Mouse (Mus musculus): ENCODE measurements at regions not wholly inside any gene's neighbourhood (a gene's known extent, or its start where the extent isn't known, plus 50 kb on each side); places are given as distances from the start of the nearest gene placed in this dataset.

DNA sequence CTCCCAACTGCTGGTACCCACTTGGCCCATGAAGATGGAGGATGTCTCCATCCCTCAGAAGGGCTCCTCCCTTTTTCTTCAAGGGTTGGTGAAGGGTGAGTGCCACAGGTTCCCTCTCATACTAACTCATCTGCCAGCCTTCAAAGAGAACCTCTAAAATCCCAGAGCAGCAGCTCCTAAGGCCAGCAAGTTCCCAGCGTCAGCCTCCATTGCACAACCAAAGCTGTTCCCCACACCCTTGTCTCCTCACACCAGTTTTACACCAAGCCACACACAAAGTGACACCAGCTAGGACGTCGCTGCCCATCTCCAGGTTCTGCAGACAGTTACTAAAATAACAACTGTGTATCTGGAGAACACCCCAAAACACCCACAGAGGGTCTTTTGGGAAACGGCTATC is 198.9 kb upstream of the Sulf2 start:
- no peak for ATAC-seq (ENCODE audit: insufficient number of reproducible peaks, low FRiP score)
- no peaks in the 10 kb centered on the region for H3K36me3 ChIP-seq
- H3K9ac ChIP-seq = no peak overlapping the region
- H3K27ac ChIP-seq (ENCODE audit: poor library complexity, severe bottlenecking) = no peak overlapping the region
- 0 out of 2 replicates have a peak, but pooled peaks cover 3% of the 10 kb centered on the region for H3K27me3 ChIP-seq (replicated peaks)
- no peak overlapping the region for H3K4me3 ChIP-seq
- H3K4me1 ChIP-seq (replicated peaks) = peaks cover 34% of the 10 kb centered on the region
- no peak overlapping the region for H3K4me2 ChIP-seq
- 86% methylated on average over 4 of the region's 4 CpGs for WGBS
- no peaks in the 10 kb centered on the region for H3K9me3 ChIP-seq (replicated peaks)

DNA sequence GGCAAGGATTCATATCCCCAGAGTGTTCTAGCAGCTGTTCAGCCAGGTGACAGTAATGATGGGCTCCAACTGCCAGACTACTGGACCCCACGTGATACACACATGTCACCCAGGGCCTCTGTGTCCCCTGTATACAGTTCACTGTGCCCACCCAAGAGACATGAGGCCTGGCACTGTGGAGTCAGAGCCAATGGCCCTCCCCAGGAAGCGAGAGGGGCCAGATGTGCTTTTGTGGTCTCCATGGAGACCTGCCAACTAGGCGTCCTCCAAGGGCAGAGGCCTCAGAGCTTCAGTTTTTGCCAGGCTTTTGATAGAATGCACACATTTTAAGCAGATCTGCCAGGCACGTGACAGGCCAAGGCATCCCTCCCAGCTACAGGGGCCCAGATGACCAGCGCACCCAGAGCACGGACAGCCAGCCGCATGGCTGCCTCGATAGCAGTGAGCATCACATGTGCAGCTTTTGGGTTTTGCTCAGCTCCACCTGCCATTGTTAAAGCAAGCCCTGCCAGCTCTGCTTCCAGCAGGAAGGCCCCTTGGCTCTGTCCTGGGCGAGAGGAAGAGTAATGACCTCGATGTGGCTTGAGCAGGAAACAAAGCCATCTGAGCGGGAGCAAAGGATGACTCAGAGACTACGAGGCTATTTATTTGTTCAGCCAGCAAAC is 198.1 kb upstream of the Sulf2 start:
- no peak overlapping the region for H3K4me2 ChIP-seq
- WGBS = 61% methylated on average over 12 of the region's 12 CpGs
- no peaks in the 10 kb centered on the region for H3K9me3 ChIP-seq (replicated peaks)
- H3K9ac ChIP-seq = no peak overlapping the region
- H3K4me3 ChIP-seq = no peak overlapping the region
- ATAC-seq (ENCODE audit: insufficient number of reproducible peaks, low FRiP score) = 0 out of 2 replicates have a peak, but pooled peaks have one; percentile 16
- no peak overlapping the region for H3K27ac ChIP-seq (ENCODE audit: poor library complexity, severe bottlenecking)
- H3K27me3 ChIP-seq (replicated peaks) = 0 out of 2 replicates have a peak, but pooled peaks cover 3% of the 10 kb centered on the region
- peaks cover 36% of the 10 kb centered on the region for H3K4me1 ChIP-seq (replicated peaks)
- H3K36me3 ChIP-seq = no peaks in the 10 kb centered on the region

DNA sequence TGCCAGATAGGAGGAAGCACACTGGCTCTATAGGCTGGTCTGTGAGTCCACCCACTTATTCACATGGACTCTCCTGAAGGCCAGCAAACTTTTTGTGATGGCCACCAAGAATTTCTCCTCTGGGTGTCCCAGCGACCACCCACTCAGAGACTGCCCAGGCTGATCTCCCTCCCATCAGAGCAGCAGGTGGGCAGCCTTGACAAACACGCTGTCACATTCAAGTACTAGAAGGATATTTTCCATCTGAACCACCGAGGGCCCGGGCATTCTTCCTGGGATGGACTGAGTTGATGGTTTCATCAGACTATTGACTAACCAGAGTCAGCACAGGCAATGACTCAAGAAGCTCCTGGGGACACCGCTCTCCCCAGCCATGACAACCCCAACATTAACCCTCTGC is 196.5 kb upstream of the Sulf2 start:
- Histone ChIP-seq H3K27me3 (replicated peaks) (0 out of 2 replicates have a peak, but pooled peaks cover 3% of the 10 kb centered on the region), H3K9ac (no peak overlapping the region), H3K27ac (ENCODE audit: poor library complexity, severe bottlenecking) (no peak overlapping the region), H3K36me3 (no peaks in the 10 kb centered on the region), H3K4me1 (replicated peaks) (peaks cover 40% of the 10 kb centered on the region), H3K4me2 (no peak overlapping the region), H3K9me3 (replicated peaks) (no peaks in the 10 kb centered on the region), H3K4me3 (no peak overlapping the region)
- WGBS = 75% methylated on average over 5 of the region's 5 CpGs
- no peak for ATAC-seq (ENCODE audit: insufficient number of reproducible peaks, low FRiP score)

- Histone ChIP-seq H3K9me3 (replicated peaks) (no peaks in the 10 kb centered on the region), H3K27ac (ENCODE audit: poor library complexity, severe bottlenecking) (no peak overlapping the region), H3K9ac (no peak overlapping the region), H3K4me3 (no peak overlapping the region), H3K27me3 (replicated peaks) (0 out of 2 replicates have a peak, but pooled peaks cover 3% of the 10 kb centered on the region), H3K4me2 (no peak overlapping the region), H3K4me1 (replicated peaks) (peaks cover 44% of the 10 kb centered on the region), H3K36me3 (no peaks in the 10 kb centered on the region)
- no peak for ATAC-seq (ENCODE audit: insufficient number of reproducible peaks, low FRiP score)
- WGBS = 89% methylated on average over 9 of the region's 9 CpGs
Observed at GRCm38 (mm10) chr2:166351581-166351980, 196.1 kb upstream of the Sulf2 start.

GRCm38 (mm10) chr2:166348654-166349053 is 193.2 kb upstream of the Sulf2 start:
- no peaks in the 10 kb centered on the region for H3K9me3 ChIP-seq (replicated peaks)
- 0 out of 2 replicates have a peak, but pooled peaks cover 3% of the 10 kb centered on the region for H3K27me3 ChIP-seq (replicated peaks)
- no peak for ATAC-seq (ENCODE audit: insufficient number of reproducible peaks, low FRiP score)
- H3K4me2 ChIP-seq = no peak overlapping the region
- peaks cover 48% of the 10 kb centered on the region for H3K4me1 ChIP-seq (replicated peaks)
- WGBS = 25% methylated on average over 10 of the region's 10 CpGs
- H3K36me3 ChIP-seq = no peaks in the 10 kb centered on the region
- no peak overlapping the region for H3K9ac ChIP-seq
- H3K4me3 ChIP-seq = no peak overlapping the region
- peak overlapping the region; percentile 31; the same call in 1 of the 2 replicates for H3K27ac ChIP-seq (ENCODE audit: poor library complexity, severe bottlenecking)

DNA sequence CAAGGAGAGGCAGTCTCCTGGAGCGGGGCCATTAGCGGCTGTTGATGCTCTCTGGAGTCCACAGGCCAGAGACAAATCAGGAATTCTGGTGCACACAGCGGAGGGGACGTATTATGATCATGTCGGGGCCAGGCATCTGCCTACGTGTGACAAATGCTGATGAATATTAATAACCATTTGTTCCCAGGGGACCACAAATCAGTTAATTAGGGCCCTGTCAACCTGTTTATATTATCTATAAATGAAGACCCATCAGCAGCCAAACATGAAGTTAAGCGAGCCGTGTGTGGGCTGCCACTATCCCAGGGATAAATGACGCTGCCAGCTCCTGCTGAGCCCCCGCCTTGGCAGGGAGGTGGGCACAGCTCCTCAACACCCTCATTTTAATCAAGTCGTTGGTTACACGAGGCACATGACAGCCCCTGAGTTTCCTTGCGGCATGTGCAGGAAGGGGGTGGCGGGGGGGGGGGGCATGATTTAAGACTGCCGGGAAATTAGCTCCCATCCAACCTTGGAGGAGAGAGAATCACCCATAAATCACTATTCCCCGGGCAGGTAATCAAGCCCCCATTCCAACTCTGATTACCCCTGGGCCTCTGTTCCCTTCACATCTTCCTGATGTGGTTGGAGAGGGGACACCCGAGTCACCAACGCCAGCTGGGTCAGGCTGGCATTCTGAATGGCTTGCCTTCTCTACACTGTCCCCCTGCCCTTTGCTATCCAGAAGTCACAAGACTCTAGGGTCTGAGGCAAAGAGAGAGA is 191.1 kb upstream of the Sulf2 start:
- Histone ChIP-seq H3K4me3 (no peak overlapping the region), H3K9me3 (replicated peaks) (no peaks in the 10 kb centered on the region), H3K4me1 (replicated peaks) (peaks cover 36% of the 10 kb centered on the region), H3K36me3 (no peaks in the 10 kb centered on the region), H3K27me3 (replicated peaks) (0 out of 2 replicates have a peak, but pooled peaks cover 2% of the 10 kb centered on the region), H3K9ac (no peak overlapping the region), H3K27ac (ENCODE audit: poor library complexity, severe bottlenecking) (no peak overlapping the region), H3K4me2 (no peak overlapping the region)
- no peak for ATAC-seq (ENCODE audit: insufficient number of reproducible peaks, low FRiP score)
- WGBS = 70% methylated on average over 18 of the region's 18 CpGs

DNA sequence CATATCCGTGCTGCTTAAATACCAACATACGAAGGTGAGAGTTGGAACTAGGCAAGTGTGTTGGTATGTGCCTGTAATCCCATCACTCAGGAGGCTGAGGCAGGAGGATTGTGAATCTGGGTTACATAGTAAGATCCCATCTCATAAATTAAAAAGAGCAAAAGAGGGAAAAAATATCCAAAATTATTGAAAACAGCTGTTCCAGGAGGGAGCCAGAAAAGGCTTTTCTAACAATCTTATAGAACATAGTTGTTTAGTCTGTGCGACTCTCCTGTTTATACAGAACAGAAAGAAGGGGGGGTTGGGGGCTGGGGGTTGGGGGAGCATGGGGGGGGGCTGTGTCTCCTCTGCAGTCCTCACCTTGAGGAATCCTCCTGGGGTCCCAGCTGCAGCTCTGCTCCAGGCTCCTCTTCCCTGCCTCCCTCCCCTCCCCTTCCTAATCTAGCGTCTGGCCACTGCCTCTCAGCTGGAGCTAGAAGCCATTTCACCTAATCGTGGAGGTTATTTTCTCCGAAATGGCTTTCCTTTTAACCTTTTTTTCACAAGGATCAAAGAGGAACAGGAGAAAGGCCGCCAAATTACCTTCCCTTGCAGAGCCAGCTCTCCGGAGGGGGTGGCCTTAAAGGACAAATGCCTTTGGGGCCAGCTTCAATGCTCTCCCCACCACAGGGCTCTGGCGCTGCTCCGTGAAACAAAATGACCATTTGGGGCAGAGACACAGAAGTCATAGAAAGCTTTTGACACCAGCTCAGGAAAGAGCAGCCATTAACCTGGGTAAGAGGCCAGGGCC is 188.3 kb upstream of the Sulf2 start:
- Histone ChIP-seq H3K27ac (ENCODE audit: poor library complexity, severe bottlenecking) (no peak overlapping the region), H3K4me2 (no peak overlapping the region), H3K36me3 (no peaks in the 10 kb centered on the region), H3K4me3 (no peak overlapping the region), H3K27me3 (replicated peaks) (no peaks in the 10 kb centered on the region), H3K9me3 (replicated peaks) (0 out of 2 replicates have a peak, but pooled peaks cover 7% of the 10 kb centered on the region), H3K9ac (0 out of 2 replicates have a peak overlapping the region, but pooled peaks have one; percentile 2), H3K4me1 (replicated peaks) (peaks cover 29% of the 10 kb centered on the region)
- 38% methylated on average over 10 of the region's 10 CpGs for WGBS
- ATAC-seq (ENCODE audit: insufficient number of reproducible peaks, low FRiP score) = no peak

GRCm38 (mm10) chr2:166342407-166342806 is 186.9 kb upstream of the Sulf2 start:
- H3K36me3 ChIP-seq = no peaks in the 10 kb centered on the region
- H3K27ac ChIP-seq (ENCODE audit: poor library complexity, severe bottlenecking) = no peak overlapping the region

GRCm38 (mm10) chr2:166340196-166340595 is 184.7 kb upstream of the Sulf2 start:
- 83% methylated on average over 9 of the region's 9 CpGs for WGBS
- no peak overlapping the region for H3K9ac ChIP-seq
- H3K9me3 ChIP-seq (replicated peaks) = 0 out of 2 replicates have a peak, but pooled peaks cover 7% of the 10 kb centered on the region
- no peak overlapping the region for H3K4me3 ChIP-seq
- no peak for ATAC-seq (ENCODE audit: insufficient number of reproducible peaks, low FRiP score)
- H3K4me2 ChIP-seq = no peak overlapping the region
- peaks cover 20% of the 10 kb centered on the region for H3K4me1 ChIP-seq (replicated peaks)
- H3K36me3 ChIP-seq = no peaks in the 10 kb centered on the region
- no peaks in the 10 kb centered on the region for H3K27me3 ChIP-seq (replicated peaks)
- H3K27ac ChIP-seq (ENCODE audit: poor library complexity, severe bottlenecking) = no peak overlapping the region

More at GRCm38 (mm10) chr2:166342407-166342806, 186.9 kb upstream of the Sulf2 start:
- no peak for ATAC-seq (ENCODE audit: insufficient number of reproducible peaks, low FRiP score)
- WGBS = 77% methylated on average over 9 of the region's 9 CpGs
- H3K4me1 ChIP-seq (replicated peaks) = peaks cover 19% of the 10 kb centered on the region
- no peak overlapping the region for H3K9ac ChIP-seq
- H3K4me2 ChIP-seq = no peak overlapping the region
- no peaks in the 10 kb centered on the region for H3K27me3 ChIP-seq (replicated peaks)
- H3K9me3 ChIP-seq (replicated peaks) = 0 out of 2 replicates have a peak, but pooled peaks cover 7% of the 10 kb centered on the region
- no peak overlapping the region for H3K4me3 ChIP-seq

DNA sequence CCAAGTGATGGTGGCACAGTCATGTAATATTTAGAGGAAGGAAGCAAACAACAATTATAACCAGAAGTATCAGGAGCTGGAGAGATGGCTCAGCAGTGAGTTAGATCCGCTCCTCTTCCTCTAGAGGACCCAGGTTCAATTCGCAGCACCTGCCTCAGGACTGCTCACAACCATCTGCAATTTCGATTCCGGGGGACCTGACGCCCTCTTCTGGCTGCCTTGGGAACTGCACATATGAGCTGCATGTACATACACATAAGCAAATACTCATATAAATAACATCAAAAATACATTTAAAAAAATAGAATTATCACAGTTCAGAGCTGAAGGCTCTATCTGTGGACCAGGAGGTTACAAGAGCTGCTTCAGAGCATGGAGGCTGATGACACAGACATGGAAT is 184.0 kb upstream of the Sulf2 start:
- no peaks in the 10 kb centered on the region for H3K36me3 ChIP-seq
- peaks cover 20% of the 10 kb centered on the region for H3K4me1 ChIP-seq (replicated peaks)
- 0 out of 2 replicates have a peak, but pooled peaks cover 7% of the 10 kb centered on the region for H3K9me3 ChIP-seq (replicated peaks)
- WGBS = 72% methylated on average over 5 of the region's 5 CpGs
- H3K27ac ChIP-seq (ENCODE audit: poor library complexity, severe bottlenecking) = no peak overlapping the region
- no peak overlapping the region for H3K4me2 ChIP-seq
- no peaks in the 10 kb centered on the region for H3K27me3 ChIP-seq (replicated peaks)
- no peak for ATAC-seq (ENCODE audit: insufficient number of reproducible peaks, low FRiP score)
- no peak overlapping the region for H3K9ac ChIP-seq
- no peak overlapping the region for H3K4me3 ChIP-seq
